Mouse (Mus musculus) ovary, postnatal 14 days (tissue): ENCODE data around the gene Dip2a.

ENCODE experiments used
- DNase-seq: peaks from one replicate; pipeline ENCODE4 v3.0.0; 2022; ENCODE audit warnings: low spot score

The Dip2a gene

DNA sequence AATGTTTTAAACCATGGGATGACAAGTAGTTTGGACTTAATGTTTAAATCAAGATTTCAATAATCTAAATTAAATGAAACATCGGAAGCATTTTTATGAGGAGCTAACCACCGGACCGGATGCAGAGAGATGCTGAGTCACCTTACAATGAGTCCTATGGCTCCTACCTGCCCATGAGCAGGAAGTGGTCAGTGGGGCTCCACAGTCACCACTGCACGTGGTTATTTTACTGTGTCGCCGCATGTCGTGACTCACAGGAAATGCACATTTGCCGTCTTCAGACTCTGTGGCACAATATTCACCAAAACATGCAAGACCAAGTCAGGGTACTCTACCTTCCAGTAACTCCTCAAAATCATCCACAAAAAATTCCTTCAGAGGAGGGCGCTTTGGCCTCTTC is 38.4 kb downstream of the Dip2a start:
- DNase-seq, result no peak

DNA sequence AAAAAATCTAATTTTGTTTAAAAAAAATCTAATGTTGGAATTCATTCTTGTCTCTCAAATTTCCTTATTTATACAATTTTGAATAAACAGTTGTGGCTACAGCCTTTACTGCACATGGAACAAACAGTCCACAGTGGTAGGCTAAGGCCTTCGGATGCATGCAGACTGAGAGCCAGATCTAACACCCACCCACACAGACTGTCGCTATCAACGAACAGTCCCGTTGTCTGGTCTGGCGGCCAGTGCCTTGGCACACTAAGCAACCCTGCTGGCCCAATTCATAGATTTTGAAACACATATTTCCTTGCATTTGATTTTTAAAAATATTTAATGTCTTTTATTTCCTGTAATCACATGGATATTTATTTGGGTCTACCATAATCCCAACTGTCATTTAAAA is 45.0 kb downstream of the Dip2a start:
- no peak for DNase-seq

GRCm38 (mm10) chr10:76293222-76293621 is 51.9 kb downstream of the Dip2a start:
- no peak for DNase-seq

GRCm38 (mm10) chr10:76289936-76290671 is 55.0 kb downstream of the Dip2a start:
- DNase-seq, result no peak

DNA sequence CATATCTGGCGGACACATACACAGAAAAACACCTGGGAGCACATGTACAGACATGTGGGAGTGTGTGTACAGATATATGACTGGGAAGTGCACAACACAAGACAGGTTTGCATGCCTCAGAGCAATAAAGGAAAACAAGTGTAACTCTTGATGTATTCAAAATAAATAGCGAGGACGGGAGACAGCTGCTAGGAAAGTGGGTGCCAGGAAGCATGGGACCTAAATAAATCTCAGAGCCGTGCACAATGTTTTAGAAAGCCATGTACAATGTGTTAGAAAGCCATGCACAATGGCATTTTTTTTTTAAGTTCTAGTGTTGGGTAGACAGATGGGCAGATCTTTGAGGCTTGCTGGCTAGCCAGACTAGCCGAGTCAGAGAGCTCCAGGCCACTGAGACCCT is 56.0 kb downstream of the Dip2a start:
- DNase-seq, result no peak

DNA sequence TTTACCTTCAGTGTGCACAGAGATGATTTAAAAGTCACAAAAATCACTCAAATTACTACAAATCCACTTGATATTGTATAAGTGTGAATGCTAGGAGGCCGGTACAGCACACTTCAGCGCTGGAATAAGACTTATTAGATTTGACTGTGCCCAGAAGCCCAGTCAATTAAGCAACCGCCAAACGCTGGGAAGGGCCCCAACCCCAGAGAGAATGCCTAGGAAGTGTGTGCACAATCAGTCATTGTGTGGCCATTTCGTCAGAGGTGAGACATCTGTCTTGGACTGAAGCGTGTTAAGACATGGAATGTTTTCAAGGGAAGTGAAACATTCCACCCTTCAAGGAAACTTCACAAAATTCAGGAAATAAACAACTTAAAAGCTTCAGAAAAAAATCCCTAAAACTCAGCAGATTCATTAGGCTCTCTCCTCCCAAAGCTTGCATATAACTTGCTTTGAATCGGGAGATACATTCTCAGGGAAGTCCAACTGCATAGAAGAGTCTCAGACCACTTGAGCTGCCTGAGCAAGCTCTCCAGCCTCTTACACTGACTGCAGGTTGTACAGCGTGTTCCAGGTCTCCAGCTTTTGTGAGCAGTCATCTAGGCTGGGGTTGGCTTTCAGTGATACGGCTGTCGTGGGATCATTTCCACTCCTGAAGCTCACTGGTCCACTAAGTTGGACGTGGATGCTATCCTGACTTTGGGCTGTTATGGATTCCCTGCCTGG is 56.7 kb downstream of the Dip2a start:
- no peak for DNase-seq

GRCm38 (mm10) chr10:76278541-76279097 is 66.5 kb downstream of the Dip2a start:
- no peak for DNase-seq

DNA sequence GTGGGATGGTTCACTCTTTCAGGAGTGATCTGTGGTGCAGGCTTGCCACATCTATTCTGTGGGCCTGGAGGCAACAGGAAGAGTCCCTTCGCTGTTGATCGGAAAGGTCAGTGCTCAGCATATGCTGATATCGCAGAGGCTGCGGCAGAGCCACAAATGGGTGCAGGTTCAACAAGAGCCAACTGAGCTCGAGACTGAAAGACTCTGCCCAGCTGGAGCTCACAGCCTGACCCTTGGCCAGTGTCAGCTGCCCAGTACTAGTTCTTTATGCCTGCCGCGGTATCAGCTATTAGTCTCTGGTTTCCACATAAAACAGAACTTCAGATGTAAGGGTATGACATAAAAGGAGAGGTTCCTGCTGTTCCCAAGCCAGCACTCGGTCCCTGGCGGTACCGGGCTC is 69.8 kb downstream of the Dip2a start:
- no peak for DNase-seq

DNA sequence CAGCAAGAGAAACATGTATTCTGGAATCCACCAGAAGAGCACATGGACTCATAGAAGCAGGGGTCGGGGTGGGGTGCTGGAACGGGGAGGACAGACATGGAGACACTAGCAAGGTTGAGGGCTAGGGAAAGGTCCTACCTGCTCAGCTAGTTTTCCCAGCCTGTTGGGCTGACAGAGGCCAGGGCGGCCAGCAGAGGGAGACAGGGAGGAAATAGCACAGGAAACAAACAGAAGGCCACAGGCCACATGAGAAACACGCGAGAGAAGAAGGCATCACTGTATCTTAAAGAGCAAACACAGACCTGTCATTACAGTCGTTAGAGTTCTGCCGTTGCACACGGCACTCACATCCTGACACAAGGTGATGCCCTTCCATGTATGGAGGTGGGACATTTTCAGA is 73.9 kb downstream of the Dip2a start:
- peak; percentile 21 for DNase-seq

DNA sequence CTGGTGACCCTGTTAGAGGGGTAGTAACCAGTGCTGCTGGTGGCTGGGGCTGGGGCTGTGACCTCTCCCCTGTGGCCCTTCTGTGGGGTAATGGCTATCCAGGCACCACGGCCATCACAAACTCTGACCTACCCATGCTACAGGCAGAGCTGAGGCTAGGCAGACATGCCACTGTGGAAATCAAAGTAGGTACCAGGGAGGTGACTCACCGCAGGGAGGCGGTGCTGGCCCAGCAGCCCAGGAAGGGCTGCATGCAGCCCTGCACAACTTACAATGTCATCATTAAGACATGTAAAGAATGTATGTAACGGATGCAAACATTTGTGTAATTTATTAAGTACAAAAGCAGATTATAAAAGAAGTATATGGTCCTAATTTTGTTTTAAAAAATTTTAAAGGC is 82.7 kb downstream of the Dip2a start:
- no peak for DNase-seq

GRCm38 (mm10) chr10:76261447-76261846 is 83.6 kb downstream of the Dip2a start:
- DNase-seq, result no peak

DNA sequence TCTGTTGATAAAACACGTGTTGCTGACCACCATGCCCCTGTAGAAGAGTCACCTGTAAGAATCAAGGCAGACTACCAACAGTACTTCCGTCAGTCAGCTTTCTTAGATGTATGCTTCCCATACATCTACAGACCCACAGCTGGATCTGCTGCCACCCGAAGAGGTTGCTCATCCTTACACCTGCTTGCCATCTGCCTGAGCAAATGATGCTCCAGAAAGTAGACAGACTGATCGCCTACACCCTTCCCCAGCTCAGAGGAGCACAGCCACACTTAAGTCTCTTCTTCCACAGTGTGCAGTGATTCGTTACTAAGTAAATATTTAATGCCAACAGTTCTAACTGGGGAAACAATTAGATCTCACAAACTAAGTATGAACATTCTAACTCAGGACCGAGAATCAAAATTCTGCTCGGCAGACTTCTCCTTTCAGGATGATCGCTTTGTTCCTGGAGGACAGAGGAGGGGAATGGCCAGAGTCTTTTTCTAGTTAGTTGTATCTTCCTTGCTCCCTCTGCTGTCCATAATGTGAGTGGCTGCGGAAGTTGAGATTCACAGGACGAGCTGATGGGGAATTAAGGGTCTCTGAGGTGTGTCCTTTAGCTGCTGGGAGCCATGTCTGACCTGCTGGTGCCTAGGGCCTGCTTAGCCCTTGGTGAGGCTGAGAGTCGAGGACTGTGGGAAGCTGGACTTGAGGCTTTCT is 84.6 kb downstream of the Dip2a start:
- DNase-seq, result no peak

GRCm38 (mm10) chr10:76259566-76260232 is 85.4 kb downstream of the Dip2a start:
- DNase-seq, result no peak

DNA sequence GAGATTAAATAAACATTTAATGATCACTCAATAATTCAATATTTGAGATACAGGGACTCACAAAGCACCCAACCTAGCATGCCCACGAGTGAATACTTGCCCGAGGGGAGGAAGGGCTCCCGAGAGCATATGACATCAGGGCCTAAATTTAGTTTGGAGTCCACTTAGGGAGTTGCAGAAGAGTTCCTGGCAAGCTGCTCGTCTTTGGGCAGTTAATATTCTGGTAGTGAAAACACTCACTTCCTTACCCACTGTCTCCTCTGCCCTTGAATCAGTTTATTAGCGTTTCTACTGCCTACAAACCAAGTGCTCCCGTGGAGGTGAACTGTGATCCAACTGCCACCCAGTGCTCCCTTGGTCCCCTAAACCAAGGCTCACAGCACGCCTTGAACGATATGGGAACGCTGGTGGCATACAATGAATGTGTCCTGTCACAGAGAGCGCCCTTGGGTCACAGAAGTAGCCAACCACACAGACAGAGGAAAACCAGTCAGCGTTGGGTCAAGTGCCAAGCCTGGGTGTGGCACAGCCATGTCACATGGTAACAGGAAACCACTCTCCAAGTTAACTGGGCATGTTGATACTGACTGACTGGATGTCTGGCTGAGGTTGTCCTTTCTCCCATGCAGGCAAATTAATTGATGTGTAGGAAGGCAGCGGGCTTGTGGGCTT is 87.2 kb downstream of the Dip2a start:
- no peak for DNase-seq

DNA sequence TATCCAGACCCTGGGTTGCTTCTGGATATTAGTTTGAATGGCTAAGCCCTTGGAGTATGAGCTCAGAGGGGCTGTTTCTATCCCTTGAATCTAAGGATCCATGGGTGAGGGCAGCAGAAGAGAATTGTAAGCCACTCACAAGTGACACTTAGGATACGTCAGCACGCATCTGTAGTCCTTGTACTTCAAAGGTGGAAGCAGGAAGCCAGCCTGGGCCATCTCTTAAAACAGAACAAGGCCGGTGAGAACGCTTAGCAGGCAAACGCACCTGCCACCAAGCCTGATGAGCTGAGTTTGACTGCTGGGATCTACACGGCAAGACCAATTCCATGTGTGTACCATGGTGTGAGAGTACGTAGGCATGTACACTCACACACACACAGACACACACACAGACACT is 87.9 kb downstream of the Dip2a start:
- no peak for DNase-seq

GRCm38 (mm10) chr10:76255617-76256016 is 89.5 kb downstream of the Dip2a start:
- no peak for DNase-seq

DNA sequence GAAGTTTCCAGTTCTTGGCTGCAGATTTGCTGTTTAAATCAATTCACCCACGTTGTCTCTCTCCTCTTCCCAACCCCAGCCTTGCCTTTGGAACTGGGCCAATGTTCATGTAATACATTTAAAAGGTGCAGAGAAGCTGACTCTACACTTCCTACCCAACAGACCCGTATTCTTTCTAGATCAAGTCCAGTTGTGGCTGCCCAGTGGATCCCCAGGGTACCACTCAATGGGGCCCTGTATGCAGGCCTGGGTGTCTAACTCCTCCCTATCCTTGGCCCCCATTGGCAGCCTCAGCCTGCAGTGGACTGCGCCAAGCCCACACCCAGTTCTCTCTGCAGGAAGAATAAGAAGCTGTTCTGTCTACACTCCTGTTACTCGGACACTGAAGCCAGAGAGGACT is 91.6 kb downstream of the Dip2a start, which contains the start of gene S100b:
S100b (plus strand) TSS at position 318 of the 400 bp plus-strand sequence.
- no peak for DNase-seq

GRCm38 (mm10) chr10:76253079-76253478 is 92.0 kb downstream of the Dip2a start:
- DNase-seq, result no peak

- no peak for DNase-seq
These were observed 94.2 kb downstream of the Dip2a start for GRCm38 (mm10) chr10:76250870-76251269.

DNA sequence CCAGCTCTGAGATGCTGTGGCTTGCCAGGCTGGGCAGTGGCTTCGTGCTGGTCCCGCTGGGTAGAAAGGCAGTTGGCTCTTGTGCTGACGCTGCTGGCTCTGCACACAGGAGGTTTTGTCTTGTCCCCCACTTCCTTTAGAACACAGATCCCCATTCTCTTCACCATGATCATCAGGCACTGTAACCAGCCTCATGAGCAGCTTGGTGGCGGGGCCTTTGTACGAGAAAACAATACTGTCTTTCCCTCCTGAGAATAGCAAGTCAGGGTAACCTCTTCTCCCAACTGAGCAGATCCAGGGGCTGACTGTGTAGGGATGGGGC is 96.5 kb downstream of the Dip2a start:
- DNase-seq, result no peak

DNA sequence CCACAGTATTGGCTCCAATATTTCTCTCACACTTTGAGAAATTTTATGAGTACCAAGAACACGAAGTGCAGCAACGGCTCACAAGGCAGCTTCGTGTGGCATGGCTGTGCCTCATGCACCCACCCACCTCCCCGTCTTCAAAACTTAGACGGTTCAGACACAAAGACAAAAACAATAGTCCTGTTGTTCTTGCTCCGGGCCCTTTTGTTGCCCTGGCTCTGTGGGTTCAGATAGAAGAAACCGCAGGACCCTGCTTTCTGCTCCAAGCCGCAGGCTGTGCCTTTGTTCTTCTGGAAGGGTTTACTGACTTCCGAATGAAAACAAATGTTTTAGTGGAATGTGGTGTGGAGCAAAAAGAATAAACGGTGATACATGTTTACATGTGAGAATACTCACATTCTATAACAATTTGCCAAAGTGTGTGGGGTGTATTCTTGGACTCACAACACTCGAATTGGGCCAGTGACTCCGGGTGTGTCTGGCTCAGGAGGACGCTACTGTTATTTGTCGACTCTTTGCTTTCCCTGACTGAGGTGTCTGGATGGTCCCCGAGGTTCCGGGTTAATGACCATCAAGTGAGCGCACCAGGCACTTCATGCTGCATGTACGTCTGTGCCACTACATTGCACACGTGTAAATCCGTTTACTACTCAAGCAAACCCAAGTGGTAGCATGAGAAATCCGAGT is 97.0 kb downstream of the Dip2a start:
- no peak for DNase-seq
